In the genomic region with DNA sequence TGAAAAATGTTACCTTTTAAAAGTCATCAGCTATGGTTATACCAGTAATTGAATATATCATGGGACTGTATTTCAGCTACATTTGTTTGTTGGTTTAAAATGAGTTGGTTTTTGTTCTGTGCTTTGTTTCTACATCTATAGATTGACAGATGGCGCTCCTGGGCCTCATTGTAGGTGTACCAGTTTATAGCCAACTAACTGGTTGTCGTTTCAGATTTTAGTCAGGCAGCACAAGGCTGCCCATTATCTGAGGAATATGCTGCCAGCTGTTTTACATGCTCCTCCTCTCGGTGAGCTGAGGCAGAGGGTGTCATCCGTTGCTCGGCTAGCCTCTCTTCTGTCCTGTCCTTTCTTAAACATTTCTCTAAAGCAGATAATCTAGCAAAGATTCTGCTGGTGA, we compare ENCODE assay signal across 20 mouse cellular contexts. TPM values are rescaled to one million over a fixed set of nuclear protein-coding genes. Genes with fewer than 3 reads are reported as not detected.
DNase-seq lines count a peak whose midpoint lies in the region; ATAC-seq and TF ChIP-seq lines count a peak whose summit lies in the region.
"Had no signal": no experiment of that assay in that cellular context is flagged by ENCODE, and none has a peak within 500 bp of the region (broad histone marks: within the 10 kb centered on the region; RNA-seq: fewer than 3 reads in every experiment).

No protein-coding gene starts in this region.

- 28% methylated on average over 5 of the region's 5 CpGs for WGBS in cerebellum, adult 2 months
- 83% methylated on average over 5 of the region's 5 CpGs for WGBS in hindbrain, embryonic 12.5 days
- 92% methylated on average over 5 of the region's 5 CpGs for WGBS in hindbrain, embryonic 10.5 days

- no peak for TF ChIP-seq CTCF in cerebellum, adult 2 months (IDR thresholded peaks at IDR 0.05; ENCODE audit: borderline replicate concordance, insufficient read depth, low read depth, low read length)

- peak; percentile 38 to 51 for DNase-seq in cerebellum, postnatal 14 days
- DNase-seq in cerebellum, adult 2 months, result no peak
- DNase-seq in hindbrain, embryonic 10.5 days (ENCODE audit: low spot score), result no peak
- DNase-seq in left cerebral cortex, postnatal 4 days, result peak; percentile 10
- DNase-seq in left cerebral cortex, postnatal 25 days (ENCODE audit: low spot score in 2 of 2), result no peak
- no peak for DNase-seq in frontal cortex, postnatal 10 days (ENCODE audit: low spot score in 2 of 2)
- DNase-seq: adrenal gland, postnatal 10 days; cerebellum, adult 11-12 months; cerebellum, postnatal 36 days; gastrocnemius, postnatal 36 days; heart, adult 18-20 months; heart, postnatal 10 days; kidney, adult 18-20 months had no signal

- H3K4me2 ChIP-seq in hindbrain, embryonic 12.5 days (replicated peaks), result no peak overlapping the region
- H3K4me2 ChIP-seq: embryonic facial prominence, embryonic 13.5 days; forebrain, embryonic 12.5 days had no signal

- H3K9ac ChIP-seq in hindbrain, embryonic 12.5 days, result no peak overlapping the region
- H3K9ac ChIP-seq: embryonic facial prominence, embryonic 13.5 days; forebrain, embryonic 12.5 days had no signal

- ATAC-seq in hindbrain, embryonic 12.5 days (ENCODE audit: low FRiP score), result no peak
- ATAC-seq: forebrain, embryonic 16.5 days; inflammation-experienced regulatory T-cells, adult 6 months had no signal

- H3K27ac ChIP-seq in cerebellum, adult 2 months (ENCODE audit: insufficient read depth, low read length), result no peak overlapping the region
- peak overlapping the region; percentile 57 for H3K27ac ChIP-seq in hindbrain, embryonic 12.5 days
- H3K27ac ChIP-seq in hindbrain, embryonic 10.5 days, result no peak overlapping the region
- H3K27ac ChIP-seq: embryonic facial prominence, embryonic 13.5 days; forebrain, embryonic 12.5 days; heart, embryonic 10.5 days had no signal

- peaks cover 2% of the 10 kb centered on the region; the same call in 1 of the 2 replicates for H3K36me3 ChIP-seq in hindbrain, embryonic 12.5 days
- peaks cover 23% of the 10 kb centered on the region for H3K36me3 ChIP-seq in hindbrain, embryonic 10.5 days

- no peak overlapping the region for H3K4me3 ChIP-seq in cerebellum, adult 2 months (replicated peaks; ENCODE audit: insufficient read depth, low read depth, low read length)
- H3K4me3 ChIP-seq in hindbrain, embryonic 12.5 days, result no peak overlapping the region
- no peak overlapping the region for H3K4me3 ChIP-seq in hindbrain, embryonic 10.5 days
- H3K4me3 ChIP-seq: embryonic facial prominence, embryonic 13.5 days; forebrain, embryonic 12.5 days; heart, embryonic 10.5 days had no signal

- intact Hi-C loops in left cerebral cortex, postnatal 4 days (cut with DNase I), result no loop called here
- intact Hi-C loops in left cerebral cortex, postnatal 25 days (cut with DNase I), result no loop called here

- H3K4me1 ChIP-seq in cerebellum, adult 2 months (ENCODE audit: control insufficient read depth, insufficient read depth, low read length), result peaks cover 6% of the 10 kb centered on the region; the same call in 1 of the 2 replicates
- peaks cover 13% of the 10 kb centered on the region for H3K4me1 ChIP-seq in hindbrain, embryonic 12.5 days
- no peaks in the 10 kb centered on the region for H3K4me1 ChIP-seq in hindbrain, embryonic 10.5 days (replicated peaks)
- H3K4me1 ChIP-seq: embryonic facial prominence, embryonic 13.5 days; heart, embryonic 10.5 days had no signal

- no peaks in the 10 kb centered on the region for H3K9me3 ChIP-seq in hindbrain, embryonic 12.5 days (replicated peaks)
- no peaks in the 10 kb centered on the region for H3K9me3 ChIP-seq in hindbrain, embryonic 10.5 days
- H3K9me3 ChIP-seq: embryonic facial prominence, embryonic 13.5 days; forebrain, embryonic 12.5 days; heart, embryonic 10.5 days had no signal

- no peak for TF ChIP-seq POLR2A in cerebellum, adult 2 months (IDR thresholded peaks at IDR 0.05; ENCODE audit: borderline replicate concordance, insufficient read depth, low read length)

- no peaks in the 10 kb centered on the region for H3K27me3 ChIP-seq in cerebellum, adult 2 months (ENCODE audit: control insufficient read depth, insufficient read depth, low read length)
- no peaks in the 10 kb centered on the region for H3K27me3 ChIP-seq in hindbrain, embryonic 12.5 days
- H3K27me3 ChIP-seq in hindbrain, embryonic 10.5 days (ENCODE audit: insufficient read depth, poor library complexity, severe bottlenecking), result no peaks in the 10 kb centered on the region
- H3K27me3 ChIP-seq: embryonic facial prominence, embryonic 13.5 days; forebrain, embryonic 12.5 days had no signal

RNA-seq across cellular contexts. Expression of a gene that starts 12.3 kb away (rescaled TPM):
- polyA plus RNA-seq in cerebellum, adult 2 months (2012; rRNA removed), result 11.2 and 14.2 TPM in 2 replicates
- polyA plus RNA-seq in hindbrain, embryonic 12.5 days (2016; fragmentation: Nextera tagmentation; extraction: Ambion mirVana), result 14.4 and 15.3 TPM in 2 replicates
- polyA plus RNA-seq in hindbrain, embryonic 10.5 days (2016; fragmentation: Nextera tagmentation; extraction: Ambion mirVana), result 6.4 and 10.0 TPM in 2 replicates
- total RNA-seq in left cerebral cortex, postnatal 4 days (2021), result 10 to 100 TPM; 13.6 to 14.4 TPM
- total RNA-seq in left cerebral cortex, postnatal 25 days (2021), result 10 to 100 TPM; 12.0 to 13.2 TPM
- total RNA-seq: MEL had no signal

RNA-seq across cellular contexts. Expression of a gene that starts 51.9 kb away (rescaled TPM):
- polyA plus RNA-seq in cerebellum, adult 2 months (2012; rRNA removed), result 0.18 and 0.21 TPM in 2 replicates
- 0.76 and 1.2 TPM in 2 replicates for polyA plus RNA-seq in hindbrain, embryonic 12.5 days (2016; fragmentation: Nextera tagmentation; extraction: Ambion mirVana)
- polyA plus RNA-seq in hindbrain, embryonic 10.5 days (2016; fragmentation: Nextera tagmentation; extraction: Ambion mirVana), result 0.50 and 0.72 TPM in 2 replicates
- under 1 TPM; 0.66 to 0.81 TPM for total RNA-seq in left cerebral cortex, postnatal 4 days (2021)
- under 1 TPM; 0.25 to 0.85 TPM for total RNA-seq in left cerebral cortex, postnatal 25 days (2021)
- total RNA-seq: MEL had no signal
- polyA plus RNA-seq: inflammation-experienced regulatory T-cells, adult 6 months had no signal

RNA-seq across cellular contexts. Expression of a gene that starts 55.7 kb away (rescaled TPM):
- polyA plus RNA-seq in cerebellum, adult 2 months (2012; rRNA removed), result 3.3 and 4.1 TPM in 2 replicates
- polyA plus RNA-seq in hindbrain, embryonic 12.5 days (2016; fragmentation: Nextera tagmentation; extraction: Ambion mirVana), result 8.3 and 9.2 TPM in 2 replicates
- polyA plus RNA-seq in hindbrain, embryonic 10.5 days (2016; fragmentation: Nextera tagmentation; extraction: Ambion mirVana), result 9.7 and 10.7 TPM in 2 replicates
- 1 to 10 TPM; 3.7 to 4.4 TPM for total RNA-seq in left cerebral cortex, postnatal 4 days (2021)
- total RNA-seq in left cerebral cortex, postnatal 25 days (2021), result 1 to 10 TPM; 2.8 to 3.1 TPM
- total RNA-seq: MEL had no signal

Comparison
In these comparisons a context has a peak if more than half of its experiments do, and no peak if none do; other contexts are left out.
1. DNase-seq: peak in cerebellum, postnatal 14 days (2 of 2) and left cerebral cortex, postnatal 4 days (single experiment); none in cerebellum, adult 2 months (0 of 2), hindbrain, embryonic 10.5 days (single experiment), left cerebral cortex, postnatal 25 days (0 of 2) and frontal cortex, postnatal 10 days (0 of 2).